Mouse (Mus musculus): ENCODE measurements around the gene Gxylt1. TPM values are rescaled to one million over a fixed set of nuclear protein-coding genes. Genes with fewer than 3 reads are reported as not detected.
A peak's percentile ranks its signal among the peaks of the same experiment; 100 is the strongest.
"Not testable (repeated sequence)": the region's sequence is repeated elsewhere in the genome, so short reads cannot be mapped to it uniquely, and the experiment has no call there.

The Gxylt1 gene
- total RNA-seq (2021) = 1 to 10 TPM; 5.0 to 5.4 TPM
- long read RNA-seq, experiment 1, partial matches to known transcripts = 0 of 1 reads
- long read RNA-seq, experiment 1, other reads (novel, unspliced or antisense) = 1 of 1 reads
- long read RNA-seq, experiment 2, full-length matches to known transcripts = 1 of 4 reads
- long read RNA-seq, experiment 2, partial matches to known transcripts = 1 of 4 reads
- long read RNA-seq, experiment 2, other reads (novel, unspliced or antisense) = 2 of 4 reads

- peak; percentile 100 for DNase-seq
Observed at GRCm38 (mm10) chr15:93274679-93275583, at the start of gene Gxylt1. Gxylt1 (minus strand) TSS chr15:93275179.

DNA sequence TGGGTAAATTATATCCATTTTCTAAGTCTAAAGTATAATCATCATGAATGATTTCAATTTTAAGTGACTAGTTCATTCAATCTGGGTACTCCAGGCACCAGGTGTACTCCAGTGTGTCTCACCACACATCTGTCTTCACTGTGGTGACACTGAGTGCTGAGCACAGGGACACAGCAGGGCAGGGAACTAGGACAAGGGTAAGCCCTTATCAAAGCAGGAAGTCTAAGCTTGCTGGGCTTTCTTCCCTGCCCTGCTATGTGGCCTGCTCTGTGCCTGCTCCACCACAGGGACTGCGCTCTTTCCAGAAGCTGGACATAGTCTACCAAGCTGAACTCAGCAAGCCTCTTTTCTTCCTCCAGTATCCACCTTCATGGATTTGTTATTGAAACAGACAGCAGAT, 43.8 kb upstream of the Gxylt1 start:
- no peak for DNase-seq

DNA sequence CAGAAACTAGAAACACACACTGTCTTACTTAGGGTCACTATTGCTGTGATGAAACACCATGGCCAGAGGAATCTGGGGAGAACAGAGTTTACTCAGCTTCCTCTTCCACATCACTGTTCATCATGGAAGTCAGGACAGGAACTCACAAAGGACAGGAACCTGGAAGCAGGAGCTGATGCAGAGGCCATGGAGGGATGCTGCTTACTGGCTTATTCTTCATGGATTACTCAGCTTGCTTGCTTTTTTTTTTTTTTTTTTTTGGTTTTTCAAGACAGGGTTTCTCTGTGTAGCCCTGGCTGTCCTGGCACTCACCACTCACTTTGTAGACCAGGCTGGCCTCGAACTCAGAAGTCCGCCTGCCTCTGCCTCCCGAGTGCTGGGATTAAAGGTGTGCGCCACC, 35.3 kb upstream of the Gxylt1 start:
- not testable (repeated sequence) for DNase-seq

- DNase-seq = no peak
Observed at GRCm38 (mm10) chr15:93298197-93298596, 23.2 kb upstream of the Gxylt1 start.

DNA sequence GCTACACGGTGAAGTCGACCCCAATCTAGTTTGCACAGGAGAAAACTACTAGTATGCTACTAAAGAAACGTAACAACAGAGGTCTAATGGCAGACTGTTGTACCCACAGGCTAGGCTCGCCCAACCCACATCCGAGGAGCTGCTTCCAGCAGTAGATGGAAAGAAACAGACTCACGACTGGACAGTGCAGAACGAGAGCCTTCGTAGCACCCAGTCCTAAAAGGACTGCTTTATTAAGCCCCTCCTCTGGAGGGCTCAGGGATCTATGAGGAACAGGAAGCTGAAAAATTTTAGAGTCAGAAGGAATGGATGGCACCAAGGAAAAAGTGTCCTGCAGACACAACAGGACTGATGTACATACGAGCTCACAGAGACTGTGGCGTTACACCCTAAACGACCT, 19.5 kb upstream of the Gxylt1 start:
- no peak for DNase-seq

DNA sequence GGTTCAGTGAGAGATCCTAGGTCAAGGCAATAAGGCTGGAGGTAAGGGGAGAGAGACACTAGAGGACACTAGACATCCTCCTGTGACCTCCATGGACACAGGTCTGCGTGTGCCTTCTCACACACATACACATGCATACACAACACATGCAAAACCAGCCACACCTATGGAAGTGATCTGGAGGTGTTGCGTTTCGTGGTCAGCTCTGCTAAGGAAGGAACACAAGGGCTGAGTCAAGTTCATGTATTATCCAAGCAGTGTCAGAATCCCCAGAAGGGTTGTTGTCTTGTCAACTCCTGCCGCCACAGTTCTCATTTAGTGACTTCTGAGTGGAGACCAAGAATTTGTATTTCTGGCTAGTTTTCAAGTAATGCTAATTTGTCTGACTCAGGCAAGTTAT, 13.3 kb upstream of the Gxylt1 start:
- DNase-seq = no peak

- DNase-seq = no peak
Observed at GRCm38 (mm10) chr15:93287628-93288027, 12.6 kb upstream of the Gxylt1 start.

DNA sequence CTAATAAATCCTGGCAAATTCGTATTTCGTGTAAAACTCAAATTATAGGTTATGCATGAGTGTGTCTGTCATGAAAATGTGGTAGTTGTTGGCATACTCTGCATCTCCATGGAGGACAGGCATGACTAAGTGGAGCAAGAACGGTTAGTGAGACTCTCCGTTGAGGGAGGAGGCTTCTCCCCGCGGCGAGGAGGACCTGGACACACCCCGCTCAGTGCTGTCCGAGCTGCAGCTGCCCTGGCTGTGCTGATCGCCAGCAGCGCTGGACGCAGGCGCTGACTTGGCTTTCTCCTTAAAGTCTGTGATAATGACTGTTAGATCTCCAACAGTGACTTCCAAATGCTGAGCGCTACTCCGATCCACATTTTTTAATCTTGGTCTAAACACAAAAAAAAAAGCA, 10.3 kb upstream of the Gxylt1 start:
- DNase-seq = peak; percentile 39

- DNase-seq = no peak
Observed at GRCm38 (mm10) chr15:93284326-93284725, 9.3 kb upstream of the Gxylt1 start.

DNA sequence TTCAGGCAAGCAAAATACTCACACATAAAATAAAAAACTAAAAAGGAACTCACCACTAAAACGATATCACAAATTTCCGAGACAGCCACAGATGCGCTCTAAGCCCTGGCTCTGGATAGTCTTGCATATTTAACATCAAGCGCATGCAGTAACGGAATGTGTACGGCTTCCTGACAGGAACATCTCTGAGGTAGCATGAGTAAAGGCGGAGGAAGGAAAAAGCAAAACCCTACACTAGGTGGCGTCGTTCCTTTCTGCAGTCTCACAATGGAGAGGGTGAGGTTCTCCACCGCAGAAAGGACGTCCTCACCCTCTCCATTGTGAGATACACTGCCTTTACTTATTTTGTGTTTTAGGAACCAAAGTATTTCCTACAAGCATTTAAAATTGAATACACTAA, 8.4 kb upstream of the Gxylt1 start:
- no peak for DNase-seq

DNA sequence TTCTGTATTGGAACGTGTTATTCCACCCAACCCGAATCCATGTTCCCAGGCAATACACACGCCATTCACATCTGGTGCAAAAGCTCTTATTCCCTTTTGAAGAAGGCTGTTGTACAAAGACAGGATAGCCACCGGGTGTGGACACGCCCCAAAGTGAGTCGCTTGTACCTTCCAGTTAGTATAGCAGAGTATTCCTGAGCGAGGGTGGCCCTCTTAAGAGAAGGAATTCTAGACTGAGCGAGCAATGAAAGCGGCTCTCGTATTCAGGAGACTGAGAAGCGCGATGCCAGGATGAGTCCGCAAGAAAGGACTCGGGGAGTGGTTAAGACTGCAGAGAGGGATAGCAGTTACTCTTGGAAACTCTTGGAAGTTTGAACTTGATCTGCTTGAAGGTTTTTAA, 1.3 kb upstream of the Gxylt1 start:
- DNase-seq = no peak

- DNase-seq = peak; percentile 31
Observed at GRCm38 (mm10) chr15:93275623-93276022, 644 bp upstream of the Gxylt1 start.

GRCm38 (mm10) chr15:93273788-93274678, 946 bp downstream of the Gxylt1 start:
- no peak for DNase-seq

DNA sequence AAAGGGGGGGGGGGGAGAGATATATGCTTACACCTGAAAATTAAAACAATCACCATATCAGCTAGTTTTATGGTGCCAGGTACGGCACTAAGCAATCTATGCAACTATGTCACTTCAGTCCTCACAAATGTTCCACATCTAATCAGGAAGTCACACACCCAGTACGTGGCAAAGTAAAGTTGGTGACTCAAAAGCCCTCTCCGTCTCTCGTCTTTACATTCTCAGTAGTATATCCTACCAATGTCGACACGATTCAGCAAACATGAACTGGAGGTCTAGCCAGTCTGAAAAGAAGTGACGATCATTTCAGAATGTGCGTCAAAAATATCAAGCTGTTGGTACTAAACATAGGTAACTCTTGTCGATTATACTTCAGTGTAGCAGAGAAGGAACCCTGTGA, 2.0 kb downstream of the Gxylt1 start:
- no peak for DNase-seq

DNA sequence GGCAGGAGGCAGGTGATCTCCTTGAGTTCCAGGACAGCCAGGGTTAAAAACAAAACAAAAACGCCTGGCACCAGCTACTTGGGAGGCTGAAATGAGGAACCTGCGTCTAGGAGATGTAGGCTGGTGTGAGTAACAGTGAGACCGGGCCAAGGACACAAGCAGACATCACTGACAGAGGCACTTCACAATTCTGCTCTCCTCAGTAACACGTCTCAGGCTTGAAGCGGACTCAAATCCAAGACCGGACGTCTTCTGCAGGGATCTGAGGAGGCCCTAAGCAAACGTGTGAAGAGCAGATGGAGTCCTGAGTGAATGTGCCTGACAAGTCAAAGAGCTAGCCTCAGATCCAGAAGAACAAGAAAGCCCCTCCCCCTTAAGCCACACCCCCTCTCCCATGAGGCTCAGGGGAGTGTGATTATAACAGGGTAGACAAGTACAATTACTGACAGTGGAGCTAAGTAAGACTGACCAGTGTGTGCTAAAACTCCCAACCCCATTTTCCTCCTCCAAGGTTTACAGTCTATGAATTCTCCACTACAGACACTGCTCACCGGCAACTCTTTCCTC, 4.6 kb downstream of the Gxylt1 start:
- no peak for DNase-seq

GRCm38 (mm10) chr15:93269572-93269971, 5.4 kb downstream of the Gxylt1 start:
- DNase-seq = no peak

DNA sequence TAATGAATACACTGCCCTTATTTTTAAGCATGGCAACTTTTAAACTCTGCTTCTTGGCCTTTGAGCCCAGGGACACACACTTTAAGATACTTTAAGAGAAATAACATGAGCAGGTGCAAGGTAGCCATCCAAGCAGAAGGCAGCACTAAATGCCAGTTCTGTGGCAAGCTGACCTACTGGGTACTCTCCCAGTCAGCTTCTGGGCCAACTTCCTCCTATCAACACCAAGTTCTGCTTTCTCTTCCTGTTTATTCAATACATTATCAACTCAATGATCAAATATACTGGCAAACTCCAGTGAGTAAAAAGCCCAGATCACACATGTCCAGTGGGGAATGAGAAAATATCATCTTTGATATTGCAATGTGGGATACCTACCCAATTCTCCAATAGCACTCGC, 7.0 kb downstream of the Gxylt1 start:
- no peak for DNase-seq

DNA sequence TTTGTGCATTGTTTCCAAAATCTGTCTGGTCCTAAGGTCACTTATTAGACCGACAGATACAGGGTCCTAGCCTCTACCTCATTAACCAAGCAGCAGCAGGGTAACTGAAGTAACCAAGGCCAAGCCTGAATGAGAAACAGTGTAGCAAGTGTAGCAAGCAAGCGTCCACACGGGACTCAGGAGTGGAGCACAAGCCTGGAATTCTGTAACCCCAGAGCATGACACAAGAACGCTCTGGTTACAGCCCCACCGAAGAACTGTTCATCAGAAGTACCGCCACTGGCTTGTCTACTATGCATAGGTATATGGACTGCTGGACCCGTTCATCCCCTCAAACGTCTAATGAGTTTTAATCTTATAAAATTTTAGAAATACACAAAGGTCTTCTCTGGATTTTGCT, 7.5 kb downstream of the Gxylt1 start:
- DNase-seq = no peak

- no peak for DNase-seq
Observed at GRCm38 (mm10) chr15:93266361-93266760, 8.6 kb downstream of the Gxylt1 start.

DNA sequence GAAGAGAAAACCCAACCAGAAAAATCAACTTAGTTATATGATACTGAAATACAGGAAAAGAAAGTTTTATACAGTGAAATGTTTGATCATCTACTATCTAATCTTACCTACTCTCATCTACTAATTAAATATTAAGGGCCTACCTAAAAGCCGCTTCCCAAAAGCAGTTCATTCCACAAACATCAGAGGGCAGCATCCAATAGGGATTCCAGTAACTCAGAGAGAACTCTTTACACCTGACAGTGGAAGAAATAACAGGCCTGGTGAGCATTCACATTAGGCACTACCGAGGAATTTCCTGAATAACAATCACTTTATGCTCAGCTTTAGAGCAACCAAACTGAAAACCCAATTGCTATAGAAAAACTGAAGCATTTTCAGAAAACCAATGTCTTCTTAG, 9.3 kb downstream of the Gxylt1 start:
- no peak for DNase-seq

DNA sequence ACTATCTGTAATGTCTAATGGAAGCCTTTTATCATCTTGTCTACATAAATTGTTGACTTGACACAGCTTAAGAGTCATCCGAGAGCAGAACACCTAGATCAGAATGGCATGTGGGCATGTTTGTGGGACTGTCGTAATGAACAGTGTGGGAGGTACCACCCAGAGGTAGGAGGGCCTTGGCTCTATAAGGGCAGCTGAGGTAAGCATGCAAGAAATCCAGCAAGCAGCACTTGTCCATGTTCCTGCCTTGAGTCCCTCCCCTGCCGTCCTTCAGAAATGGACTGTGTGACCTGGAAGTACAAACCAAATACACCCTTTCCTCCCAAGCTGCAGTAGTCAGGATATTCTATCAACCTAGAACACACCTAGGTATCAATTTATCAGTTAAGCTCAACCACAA, 9.7 kb downstream of the Gxylt1 start:
- no peak for DNase-seq

- DNase-seq = no peak
Observed at GRCm38 (mm10) chr15:93264221-93264620, 10.8 kb downstream of the Gxylt1 start.

Measured in gastrocnemius, postnatal 25 days (tissue).